Mouse (Mus musculus) embryo, embryonic 9.5 days (tissue): ENCODE results near the gene Fam189a2.
A peak's percentile ranks its signal among the peaks of the same experiment; 100 is the strongest.

Source experiments
- DNase-seq: peaks from one replicate; pipeline ENCODE4 v3.0.0-alpha.2; 2017; ENCODE audit errors: extremely low spot score

Fam189a2 gene

GRCm38 (mm10) chr19:24030871-24031556, at the start of gene Fam189a2:
Fam189a2 (minus strand) TSS chr19:24031019.
- peak; percentile 51 for DNase-seq

GRCm38 (mm10) chr19:24077658-24078057, 46.8 kb upstream of the Fam189a2 start:
- no peak for DNase-seq

- no peak for DNase-seq
Measured at GRCm38 (mm10) chr19:24076536-24076935, 45.7 kb upstream of the Fam189a2 start.

DNA sequence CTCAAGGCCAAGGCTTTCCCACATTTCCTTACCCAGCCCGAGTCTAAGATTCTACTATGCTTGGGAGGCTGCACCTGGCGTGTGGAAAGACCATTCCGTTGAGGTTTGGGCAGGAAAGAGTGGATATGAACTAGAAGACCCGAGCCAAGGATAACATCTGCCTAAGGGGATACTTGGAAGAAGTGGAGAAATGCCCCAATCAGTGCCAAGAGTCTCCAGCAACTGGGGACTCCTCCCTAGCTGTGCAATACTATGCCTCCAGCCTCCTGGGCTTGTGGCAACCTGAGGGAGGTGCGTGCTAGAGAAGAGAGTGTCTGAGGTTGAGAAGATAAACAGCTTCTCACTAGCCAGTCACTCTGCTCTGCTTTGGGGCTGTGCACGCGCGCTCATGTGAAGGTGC, 45.1 kb upstream of the Fam189a2 start:
- DNase-seq, result no peak

- DNase-seq, result no peak
Measured at GRCm38 (mm10) chr19:24073155-24073554, 42.3 kb upstream of the Fam189a2 start.

DNA sequence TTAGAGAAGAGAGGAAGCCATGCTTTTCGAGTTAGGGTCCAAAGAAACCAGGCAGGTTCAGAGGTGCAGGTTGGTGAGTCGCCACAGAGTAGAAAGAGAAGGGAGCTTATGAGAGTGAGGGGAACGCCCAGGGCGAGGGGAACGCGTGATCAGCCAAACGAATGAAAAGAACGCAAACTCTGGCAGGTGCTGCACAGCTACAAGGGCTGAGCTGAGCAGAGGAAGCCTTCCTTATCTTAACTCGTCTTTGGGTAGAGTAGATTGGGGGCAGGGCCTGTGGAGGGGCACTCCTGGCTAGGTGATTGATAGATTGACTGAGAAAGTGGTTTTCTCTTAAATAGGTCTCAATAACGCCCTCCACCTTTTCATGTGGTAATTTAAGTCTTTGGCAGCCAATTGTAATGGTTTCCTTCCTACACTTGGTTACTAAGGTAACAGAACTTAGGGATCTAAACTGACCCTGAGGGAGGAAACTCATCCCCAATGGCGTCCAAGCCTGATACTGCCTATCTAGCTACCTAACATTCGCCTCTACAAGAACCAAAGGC, 33.6 kb upstream of the Fam189a2 start:
- no peak for DNase-seq

- DNase-seq, result no peak
Measured at GRCm38 (mm10) chr19:24063585-24063984, 32.8 kb upstream of the Fam189a2 start.

GRCm38 (mm10) chr19:24058851-24059250, 28.0 kb upstream of the Fam189a2 start:
- DNase-seq, result no peak

DNA sequence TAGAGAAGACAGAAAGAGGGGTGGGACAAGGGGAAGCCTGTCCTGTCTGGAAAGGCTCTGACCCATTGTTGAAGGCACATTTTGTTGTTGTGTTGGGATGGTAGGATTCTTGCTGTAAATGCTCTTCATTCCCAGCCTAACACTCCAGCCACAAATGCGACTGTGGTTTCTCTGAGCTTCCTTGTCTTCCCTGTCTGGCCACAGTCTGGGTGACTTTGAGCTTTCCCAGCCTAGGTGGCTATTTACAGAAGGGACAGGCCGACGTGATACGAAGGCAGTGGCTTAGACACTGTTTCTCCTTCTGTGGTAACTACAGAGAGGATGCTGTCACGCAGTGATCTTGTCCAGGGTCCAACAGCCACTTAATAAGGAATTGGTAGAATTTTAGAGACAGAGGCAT, 27.2 kb upstream of the Fam189a2 start:
- DNase-seq, result no peak

DNA sequence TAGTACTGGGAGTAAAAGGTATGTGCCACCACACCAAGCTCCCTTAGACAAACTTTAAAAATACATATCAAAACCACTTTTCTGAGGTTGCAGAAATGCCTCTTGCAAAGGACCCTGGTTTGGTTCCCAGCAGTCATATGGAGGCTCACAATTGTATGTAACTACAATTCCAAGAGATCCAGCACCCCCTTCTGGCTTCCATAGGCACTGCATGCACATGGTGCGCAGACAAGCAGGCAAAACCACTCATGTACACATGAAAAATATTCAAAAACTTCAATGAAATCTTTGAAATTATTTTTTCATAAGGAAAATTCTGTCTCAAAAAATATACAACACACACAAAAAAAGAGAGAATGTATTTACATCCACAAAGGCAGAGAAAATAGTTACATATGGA, 26.1 kb upstream of the Fam189a2 start:
- DNase-seq, result no peak

- no peak for DNase-seq
Measured at GRCm38 (mm10) chr19:24054904-24055303, 24.1 kb upstream of the Fam189a2 start.

DNA sequence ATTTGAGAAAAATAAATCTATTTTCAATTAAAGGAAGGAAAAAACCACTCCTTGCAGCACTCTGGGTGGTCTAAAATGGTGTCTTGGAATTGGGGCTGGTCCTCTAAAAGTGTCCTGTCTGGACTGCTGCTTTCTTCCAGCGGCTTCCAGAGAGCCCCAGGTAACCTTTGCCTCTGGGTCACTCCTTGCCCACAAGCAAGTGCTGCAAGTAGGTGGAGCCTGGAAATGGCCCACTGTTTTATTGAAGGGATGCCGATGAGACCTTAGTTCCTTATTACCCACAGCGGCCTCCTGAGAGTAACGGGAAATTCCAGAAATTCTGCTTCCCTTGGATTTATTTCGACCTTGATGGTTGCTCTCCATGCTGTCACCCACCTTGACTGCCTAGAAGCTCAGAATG, 23.4 kb upstream of the Fam189a2 start:
- DNase-seq, result no peak

GRCm38 (mm10) chr19:24050514-24050913, 19.7 kb upstream of the Fam189a2 start:
- DNase-seq, result no peak

DNA sequence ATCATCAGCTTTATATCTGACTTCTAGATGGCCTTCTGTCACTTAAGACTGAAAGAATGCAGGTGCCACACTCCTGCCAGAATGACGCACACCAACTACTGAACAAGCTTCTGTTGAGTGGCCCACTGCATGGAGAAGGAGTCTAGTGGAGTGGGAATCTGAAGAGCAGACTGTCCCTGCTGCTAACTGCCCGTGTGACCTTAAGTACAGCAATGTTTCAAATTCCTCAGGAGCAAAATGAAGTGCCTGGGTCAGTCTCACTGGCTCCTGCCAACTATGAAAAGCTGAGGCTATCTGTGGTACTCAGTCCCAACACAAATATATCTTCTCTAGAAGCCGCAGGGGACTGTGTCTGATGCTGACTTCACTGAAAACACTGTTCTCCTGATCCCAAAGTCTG, 18.5 kb upstream of the Fam189a2 start:
- no peak for DNase-seq

DNA sequence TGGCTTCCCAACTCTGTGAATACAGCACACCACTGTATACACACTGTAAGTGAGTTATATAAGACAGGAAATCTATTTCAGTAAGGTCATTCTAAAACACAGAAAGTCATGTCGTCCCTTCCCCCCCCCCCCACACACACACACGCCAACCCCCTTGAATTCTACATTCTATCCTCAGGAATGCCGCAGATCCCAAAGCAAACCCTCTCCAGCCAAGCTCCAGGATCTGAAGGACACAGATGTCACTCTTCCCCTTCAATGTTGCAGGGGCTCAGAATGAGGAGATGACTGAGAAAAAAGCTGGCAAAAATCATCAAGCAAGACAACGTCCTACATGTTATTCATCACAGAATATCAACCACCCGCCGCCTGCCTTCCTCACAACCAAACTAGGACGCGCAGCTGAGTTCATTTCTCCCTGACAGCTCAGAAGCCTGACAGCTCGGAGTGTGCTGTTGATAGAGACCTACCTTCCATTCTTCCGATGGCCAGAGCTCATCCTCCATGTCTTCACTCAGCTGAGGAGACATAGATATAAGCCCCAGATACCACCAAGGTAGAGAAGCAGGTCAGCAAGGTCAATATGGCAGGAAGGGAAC, 15.7 kb upstream of the Fam189a2 start:
- DNase-seq, result no peak

DNA sequence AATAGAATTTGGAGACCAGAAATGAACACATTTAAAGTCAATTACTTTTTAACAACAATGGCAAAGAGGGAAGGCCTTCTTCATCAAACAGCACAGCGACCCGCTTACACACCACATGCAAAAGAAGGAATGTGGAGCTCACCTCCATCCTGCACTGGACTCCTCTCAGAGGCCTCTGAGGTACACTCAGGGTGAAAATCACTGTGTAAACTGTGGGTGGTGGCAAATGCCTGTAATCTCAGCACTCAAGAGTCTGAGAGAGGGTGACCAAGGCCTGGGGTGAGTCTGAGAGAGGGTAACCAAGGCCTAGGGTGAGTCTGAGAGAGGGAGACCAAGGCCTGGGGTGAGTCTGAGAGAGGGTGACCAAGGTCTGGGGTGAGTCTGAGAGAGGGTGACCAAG, 11.6 kb upstream of the Fam189a2 start:
- no peak for DNase-seq

- no peak for DNase-seq
Measured at GRCm38 (mm10) chr19:24039061-24039853, 8.4 kb upstream of the Fam189a2 start.

DNA sequence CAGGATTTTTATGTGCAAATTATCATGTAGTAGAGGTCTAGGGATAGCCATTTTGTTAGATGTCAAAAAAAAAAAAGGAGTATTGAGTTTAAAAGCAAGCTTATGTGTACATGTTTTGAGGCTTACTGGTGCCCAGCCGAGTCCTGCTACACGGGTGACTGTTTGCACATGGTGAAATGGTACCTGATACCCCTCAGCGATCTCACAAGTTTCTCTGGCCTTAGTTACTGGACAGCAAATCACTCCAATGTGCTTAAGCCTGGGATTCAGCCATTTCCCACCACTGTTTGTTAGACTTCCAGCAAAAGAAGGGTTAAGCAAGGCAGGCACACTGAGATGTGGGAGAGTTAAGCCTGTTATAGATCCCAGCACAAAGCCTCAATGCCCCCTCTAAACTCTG, 3.5 kb upstream of the Fam189a2 start:
- no peak for DNase-seq

- no peak for DNase-seq
Measured at GRCm38 (mm10) chr19:24032654-24033236, 1.9 kb upstream of the Fam189a2 start.

GRCm38 (mm10) chr19:24030511-24030870, 328 bp downstream of the Fam189a2 start:
- DNase-seq, result peak; percentile 33

- DNase-seq, result peak; percentile 18
Measured at GRCm38 (mm10) chr19:24029616-24030510, 956 bp downstream of the Fam189a2 start.
